Mouse (Mus musculus) thymus, postnatal 25 days (tissue): ENCODE results near the gene Desi1.

ENCODE experiments used
- DNase-seq: peaks from one replicate; pipeline ENCODE4 v3.0.0; 2022

Gene Desi1

DNA sequence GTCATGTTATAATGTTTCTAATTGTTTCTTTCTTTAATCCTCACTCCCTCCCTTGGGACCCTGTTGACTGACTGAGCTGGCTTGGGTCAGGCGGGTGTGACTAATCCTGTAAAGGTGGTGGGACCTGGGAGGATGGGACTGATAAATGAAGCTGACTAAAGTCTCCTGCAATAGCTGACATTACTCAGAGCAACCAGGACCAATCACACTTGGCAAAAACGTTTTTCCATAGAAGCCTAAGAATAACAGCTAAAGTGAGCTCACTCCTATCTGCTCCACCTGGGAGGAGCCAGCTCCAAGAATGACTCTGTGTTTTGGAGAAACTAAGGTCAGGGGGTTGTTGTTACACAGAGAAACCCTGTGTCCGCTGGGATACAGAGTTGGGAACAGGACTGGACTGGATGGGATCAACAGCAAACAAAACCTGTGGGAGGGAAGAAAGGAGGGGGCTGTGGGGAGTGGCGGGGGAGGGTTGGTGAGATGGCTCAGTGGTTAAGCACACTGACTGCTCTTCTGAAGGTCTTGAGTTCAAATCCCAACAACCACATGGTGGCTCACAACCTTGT is 68.6 kb downstream of the Desi1 start:
- DNase-seq, result no peak

DNA sequence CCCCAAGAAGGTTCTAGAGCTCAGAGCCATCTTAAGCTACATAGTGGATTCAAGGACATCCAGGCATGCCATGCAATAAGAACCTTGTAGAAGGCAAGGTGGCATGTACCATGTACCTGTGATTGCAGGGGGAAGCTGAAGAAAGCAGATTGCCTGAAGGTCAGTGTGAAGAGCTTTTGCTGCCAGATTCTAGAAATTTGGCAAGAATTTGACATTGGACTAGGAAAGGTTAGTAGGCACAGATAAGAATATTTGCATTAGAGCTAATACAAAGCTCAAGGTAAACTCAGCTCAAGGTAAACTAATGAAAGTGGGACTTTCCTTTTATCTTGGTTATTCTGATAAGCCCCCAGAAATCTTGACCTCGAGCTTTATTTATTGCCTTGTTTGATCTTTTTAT is 69.4 kb downstream of the Desi1 start:
- no peak for DNase-seq

DNA sequence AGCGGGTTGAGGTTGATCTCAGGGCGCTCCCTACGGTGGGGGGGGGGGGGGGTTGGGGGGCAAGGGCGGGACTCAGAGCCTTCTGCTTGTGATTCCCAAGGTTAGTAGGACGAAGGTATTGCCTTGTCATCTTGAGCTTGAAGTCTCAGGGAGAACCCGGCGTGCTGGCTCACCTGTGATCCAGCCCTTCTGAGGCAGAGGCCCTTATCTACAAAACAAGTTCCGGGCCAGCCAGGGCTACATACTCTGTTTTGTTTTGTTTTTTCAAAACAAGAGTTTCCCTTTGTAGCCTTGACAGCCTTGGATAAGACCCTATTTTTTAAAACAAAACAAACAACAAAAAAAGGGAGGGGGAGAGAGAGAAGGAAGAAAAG is 72.6 kb downstream of the Desi1 start:
- DNase-seq, result no peak

DNA sequence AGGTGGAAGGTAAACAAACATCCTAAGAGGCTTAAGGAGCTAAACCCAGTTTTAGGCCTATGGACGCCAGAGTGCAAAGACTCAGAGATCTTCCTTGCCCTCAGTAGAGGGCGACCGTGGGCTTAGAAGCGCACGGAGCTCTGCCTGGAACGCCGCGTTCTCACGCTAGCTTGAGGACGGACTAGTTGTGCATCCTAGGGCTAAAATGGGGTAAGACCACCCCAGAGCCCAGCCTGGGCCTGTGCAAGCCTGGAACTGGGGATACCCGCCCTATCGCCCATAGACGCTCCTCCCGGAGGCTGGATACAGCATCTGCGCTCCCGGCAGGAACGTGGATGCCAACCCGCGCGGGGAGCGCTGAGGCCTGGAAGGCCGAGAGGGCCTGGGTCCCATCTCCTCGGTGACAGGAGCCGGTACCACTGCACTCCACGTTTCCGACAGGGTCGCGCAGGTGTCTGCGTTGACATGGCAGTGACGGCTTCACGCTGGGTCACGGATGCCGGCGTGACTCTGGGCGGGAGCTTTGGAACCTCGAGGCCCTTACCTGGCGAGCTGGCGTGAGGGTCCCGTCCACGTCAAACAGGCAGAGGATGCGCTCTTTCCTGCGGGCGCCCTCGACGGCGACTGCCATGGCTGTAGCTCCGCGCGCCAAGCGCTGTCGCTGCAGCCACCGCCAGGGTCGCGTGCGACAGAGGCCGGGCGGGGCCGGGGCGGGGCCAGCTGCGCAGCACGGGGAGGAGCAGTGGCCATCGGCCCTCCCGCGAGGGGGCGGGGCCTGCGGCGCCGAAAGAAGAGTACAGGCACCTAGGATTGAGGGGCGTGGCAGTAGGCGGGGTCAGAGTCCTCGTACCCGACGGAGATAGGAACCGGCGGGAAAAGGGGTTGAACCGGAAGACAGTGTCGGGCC is 73.2 kb downstream of the Desi1 start, which contains the start of gene Pmm1:
Pmm1 (minus strand) TSS at position 760 of the 907 bp plus-strand sequence.
- DNase-seq, result peak; percentile 100

DNA sequence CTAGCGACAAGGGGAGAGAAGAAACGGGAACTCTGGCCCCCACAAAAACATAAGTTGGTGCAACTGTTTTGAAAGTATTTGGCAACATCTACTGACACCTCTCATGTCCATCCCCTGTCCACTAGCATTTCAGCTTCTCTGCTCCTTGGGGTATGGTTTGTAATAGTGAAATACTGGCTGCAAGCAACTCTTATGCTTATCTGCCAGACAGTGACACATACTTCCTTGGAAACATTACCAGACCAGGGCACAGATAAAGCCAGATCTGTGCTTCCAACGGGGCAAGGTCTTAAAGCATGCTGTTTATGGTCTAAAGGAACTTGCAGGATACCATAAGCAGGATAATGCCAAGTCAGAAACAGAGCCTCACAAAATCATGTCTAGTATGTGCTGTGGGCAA is 74.8 kb downstream of the Desi1 start:
- DNase-seq, result no peak

DNA sequence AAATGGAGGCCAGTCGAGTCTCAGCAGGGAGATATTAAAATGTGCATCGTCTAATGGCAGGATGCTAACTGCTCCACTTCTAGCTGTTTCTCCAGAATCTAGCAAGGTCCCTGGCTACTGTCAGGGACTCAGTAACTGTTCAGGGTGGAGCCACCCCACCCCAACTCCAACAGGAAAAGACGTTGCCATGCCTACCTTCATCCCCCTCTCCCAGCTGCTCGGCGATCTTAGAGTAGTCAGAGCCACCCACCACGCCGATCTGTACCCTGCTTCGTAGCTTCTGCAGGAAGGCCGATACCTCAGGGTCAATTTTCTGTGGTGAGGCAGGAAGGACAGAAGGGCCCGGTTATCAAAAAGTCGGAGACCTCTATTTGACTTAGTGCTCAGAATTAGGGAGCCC is 76.1 kb downstream of the Desi1 start:
- no peak for DNase-seq

DNA sequence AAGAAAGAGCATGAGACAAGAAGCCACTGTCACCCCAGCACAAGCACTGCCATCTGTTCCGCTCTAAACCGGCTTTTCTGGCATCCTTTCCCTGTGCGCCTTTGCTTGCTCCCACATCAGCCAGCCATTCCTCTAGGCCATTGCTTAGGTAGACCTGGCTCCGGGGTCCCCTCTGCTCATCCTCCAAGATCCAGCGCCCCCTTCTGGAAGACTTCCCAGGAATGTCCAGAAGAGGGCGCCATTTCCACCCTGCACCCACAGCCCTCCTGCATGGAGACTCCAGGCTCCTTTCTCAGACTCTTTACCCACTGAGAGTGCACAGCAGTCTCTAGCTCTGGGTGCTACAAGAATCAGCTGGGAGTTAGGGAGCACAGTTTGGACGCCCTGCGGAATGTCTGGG is 77.2 kb downstream of the Desi1 start:
- peak; percentile 71 for DNase-seq

DNA sequence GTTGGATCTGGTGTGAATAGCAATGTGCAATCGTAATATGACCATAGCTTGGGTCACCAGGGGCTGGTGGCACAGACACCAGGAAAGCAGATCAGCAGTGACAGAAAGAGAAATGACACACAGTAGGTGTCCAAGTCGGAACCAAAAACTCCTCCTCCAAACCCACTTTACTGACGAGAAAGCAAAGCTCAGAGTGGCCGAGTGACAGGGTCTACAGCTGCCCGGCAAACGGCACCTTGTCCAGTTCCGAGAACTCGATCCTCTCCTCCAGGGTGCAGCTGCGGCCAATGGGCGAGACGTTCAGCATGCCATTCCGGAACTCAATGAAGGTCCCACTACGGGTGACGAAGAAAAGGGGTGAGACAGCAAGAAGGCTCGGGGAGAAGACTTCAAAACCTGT is 78.2 kb downstream of the Desi1 start:
- DNase-seq, result no peak

DNA sequence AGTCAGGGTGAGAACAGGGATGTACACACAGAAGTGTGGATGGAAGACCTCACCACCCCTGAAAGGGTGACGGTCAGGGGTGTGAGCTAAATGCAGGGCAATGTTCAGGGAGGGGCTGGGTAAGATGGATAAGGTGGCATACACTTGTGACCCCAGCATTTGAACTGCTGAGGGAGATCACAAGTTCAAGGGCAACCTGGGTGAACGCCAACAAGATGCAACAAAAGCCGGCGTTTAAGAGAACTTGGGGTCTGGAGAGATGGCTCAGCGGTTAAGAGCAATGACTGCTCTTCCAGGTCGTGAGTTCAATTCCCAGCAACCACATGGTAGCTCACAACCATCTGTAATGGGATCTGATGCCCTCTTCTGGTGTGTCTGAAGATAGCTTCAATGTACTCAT is 78.9 kb downstream of the Desi1 start:
- no peak for DNase-seq

DNA sequence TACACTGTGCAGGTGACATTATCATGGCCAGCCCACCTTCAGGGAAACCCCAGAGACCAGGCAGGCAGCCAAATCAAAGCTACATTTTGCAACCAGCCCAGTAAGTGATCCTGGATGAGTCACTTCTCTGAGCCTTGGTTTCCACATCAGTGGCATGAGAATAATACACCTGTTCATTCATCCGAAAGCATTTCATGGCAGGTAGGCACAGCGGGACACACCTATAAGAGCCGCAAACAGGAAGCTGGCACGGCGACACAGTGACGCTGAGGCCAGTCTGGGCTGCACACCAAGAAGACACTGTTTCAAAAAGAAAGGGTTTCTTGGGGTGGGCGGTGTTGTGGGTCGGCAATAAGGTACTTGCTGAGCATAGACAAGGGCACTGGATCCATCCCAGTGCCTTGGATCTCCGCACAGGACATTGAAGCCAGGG is 79.5 kb downstream of the Desi1 start:
- no peak for DNase-seq

DNA sequence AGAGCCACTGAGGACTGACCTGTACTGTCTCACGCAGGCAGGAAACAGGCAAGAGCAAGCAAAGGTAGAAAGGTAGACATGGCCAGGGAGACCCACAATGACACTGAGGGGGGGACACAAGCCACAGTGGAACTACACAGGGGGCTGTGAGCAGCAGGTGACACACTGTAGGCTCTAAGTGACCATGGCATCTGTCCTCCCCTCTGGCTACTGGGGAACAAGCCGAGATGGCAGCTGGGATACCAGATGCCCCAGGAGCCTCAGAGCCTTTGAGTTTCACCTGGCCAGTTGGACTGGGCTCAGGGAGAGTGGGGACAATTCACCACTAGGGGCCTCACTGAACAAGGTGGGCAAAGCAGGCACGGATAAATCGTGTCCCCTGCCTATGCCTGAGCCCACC is 81.4 kb downstream of the Desi1 start:
- no peak for DNase-seq

DNA sequence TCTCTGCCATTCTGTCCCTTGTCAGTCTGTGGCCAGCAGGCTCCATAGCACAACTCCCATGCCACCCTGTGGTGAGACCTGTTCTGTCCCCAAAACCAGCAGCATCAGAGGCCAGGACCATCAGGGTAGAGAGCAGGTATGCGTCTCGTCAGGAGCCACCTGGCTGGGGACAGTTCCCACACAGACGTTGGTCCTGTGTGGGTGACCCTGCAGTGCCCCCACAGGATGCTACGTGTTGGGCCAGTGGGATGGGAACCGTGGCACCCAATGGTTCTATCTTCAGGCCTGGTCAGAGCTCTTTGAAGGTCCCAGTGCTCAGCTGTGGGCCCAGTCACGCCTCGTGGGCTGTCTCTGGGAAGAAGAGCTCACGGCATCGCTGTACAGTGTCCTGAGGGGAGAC is 82.5 kb downstream of the Desi1 start:
- DNase-seq, result no peak

DNA sequence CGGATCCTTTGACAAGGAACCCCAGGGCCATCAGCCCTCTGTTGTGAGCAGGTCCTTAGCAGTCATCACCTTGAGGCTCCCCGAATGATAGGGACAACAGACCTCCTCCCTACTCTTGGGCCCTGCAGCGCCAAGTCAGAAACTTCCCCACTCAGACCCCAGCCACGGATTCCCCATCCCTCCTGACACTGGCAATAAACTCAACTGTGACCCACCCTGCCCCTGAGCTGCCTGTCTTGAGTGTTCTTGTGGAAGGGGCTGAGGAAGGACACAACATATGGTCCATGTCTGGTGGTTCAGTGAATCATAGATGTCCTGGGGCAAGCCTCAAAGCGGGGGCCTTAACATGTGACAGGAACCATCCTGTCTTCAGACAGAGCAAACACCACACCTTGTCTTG is 82.9 kb downstream of the Desi1 start:
- no peak for DNase-seq

DNA sequence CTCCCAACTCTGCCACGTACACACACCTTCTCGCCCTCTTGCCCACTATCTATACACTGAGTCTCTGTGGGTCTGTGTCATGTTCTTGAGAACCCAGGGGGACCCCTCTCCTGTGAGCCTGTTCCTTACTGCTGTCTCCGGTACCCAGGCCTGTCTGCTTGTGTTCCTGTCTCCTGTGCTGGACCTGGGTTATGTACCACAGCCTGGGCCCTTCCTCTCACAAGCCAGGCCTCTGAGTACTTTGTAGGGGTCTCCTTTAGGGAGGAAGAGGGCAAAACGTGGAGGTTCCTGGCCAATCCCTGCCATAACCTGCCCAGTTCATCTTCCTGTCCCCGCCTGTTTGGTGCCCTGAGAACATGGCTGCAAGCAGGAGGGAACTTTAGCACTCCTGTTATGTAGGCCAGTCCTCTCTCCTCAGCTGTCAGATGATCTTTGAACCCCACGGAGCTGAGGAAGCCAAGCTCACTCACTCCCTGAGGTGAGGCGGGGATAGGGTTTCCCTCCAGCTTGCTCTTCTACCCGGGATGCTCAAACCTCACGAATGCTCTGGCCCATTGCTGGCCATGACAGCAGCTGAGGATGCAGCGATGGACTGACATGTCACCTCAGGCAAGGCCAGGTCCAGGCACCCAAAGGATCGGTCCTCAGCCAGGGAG is 84.1 kb downstream of the Desi1 start:
- no peak for DNase-seq

DNA sequence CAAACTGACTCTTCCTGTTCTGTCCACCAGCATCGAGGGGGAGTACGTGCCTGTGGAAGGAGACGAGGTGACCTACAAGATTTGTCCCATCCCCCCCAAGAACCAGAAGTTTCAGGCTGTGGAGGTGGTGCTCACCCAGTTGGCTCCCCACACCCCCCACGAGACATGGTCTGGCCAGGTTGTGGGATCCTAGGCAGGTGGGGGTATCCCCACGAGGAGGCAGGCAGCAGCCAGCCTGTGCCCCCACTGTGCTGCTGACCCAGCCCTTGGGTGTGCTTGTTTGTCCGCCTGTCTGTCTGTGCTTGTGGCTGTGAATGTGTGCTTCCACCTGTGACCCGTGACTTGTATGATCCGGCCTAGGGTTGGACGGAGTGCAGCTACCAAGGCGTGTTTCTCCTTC is 84.6 kb downstream of the Desi1 start:
- DNase-seq, result no peak

DNA sequence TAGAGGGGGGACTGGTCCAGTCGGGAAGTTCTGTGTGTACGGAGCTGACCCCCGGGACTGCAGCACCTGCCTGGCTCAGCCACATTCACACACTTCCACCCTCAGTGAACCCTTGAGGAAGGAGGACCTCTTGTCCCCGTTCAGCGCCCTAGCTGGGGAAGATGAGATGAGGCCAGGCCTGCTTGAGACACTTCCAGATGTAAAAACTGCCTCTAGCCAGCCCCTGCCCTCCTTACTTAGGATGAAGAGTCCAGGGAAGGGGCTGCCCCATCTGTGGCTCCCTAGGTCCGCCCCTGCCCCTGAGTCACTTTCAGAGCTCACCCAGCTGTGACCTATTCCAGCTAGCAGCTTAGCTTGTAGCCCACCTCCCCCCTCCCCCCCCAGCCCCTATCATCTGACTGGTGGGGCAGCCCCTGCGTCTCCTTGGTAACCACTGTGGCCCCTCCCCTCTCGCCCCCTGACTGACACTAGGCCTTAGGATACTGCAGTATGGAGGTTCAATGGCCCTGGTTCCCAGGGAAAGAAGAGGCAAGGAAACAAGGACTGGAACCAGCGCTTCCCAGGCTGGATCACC is 90.4 kb downstream of the Desi1 start:
- no peak for DNase-seq
